Mouse (Mus musculus) liver, embryonic 14.5 days (tissue): ENCODE measurements around the gene Zfp61.

Experiments used
- CTCF ChIP-seq: IDR thresholded peaks from 2 replicates; pipeline ENCODE4 v1.5.1; 2016; ENCODE audit warnings: antibody characterized with exemption, low read depth, control low read depth
- EP300 ChIP-seq: IDR thresholded peaks from 2 replicates; pipeline ENCODE4 v1.6.1; 2016; ENCODE audit warnings: antibody characterized with exemption, low read depth

DNA sequence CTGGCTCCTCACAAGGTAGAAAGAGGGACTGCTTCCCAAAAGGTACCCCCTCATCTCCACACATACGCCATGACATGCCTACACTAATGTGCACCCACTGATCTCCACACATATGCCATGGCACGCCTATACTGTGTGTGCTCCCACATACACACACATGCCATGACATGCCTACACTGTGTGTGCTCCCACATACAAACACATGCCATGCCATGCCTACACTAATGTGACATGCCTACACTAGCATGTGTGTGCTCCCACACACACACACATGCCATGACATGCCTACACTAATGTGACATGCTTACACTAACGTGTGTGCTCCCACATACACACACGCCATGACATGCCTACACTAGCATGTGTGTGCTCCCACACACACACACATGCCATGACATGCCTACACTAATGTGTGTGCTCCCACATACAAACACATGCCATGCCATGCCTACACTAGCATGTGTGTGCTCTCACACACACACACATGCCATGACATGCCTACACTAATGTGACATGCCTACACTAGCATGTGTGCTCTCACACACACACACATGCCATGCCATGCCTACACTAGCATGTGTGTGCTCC is 10.8 kb downstream of the Zfp61 start:
- TF ChIP-seq EP300 (no peak), CTCF (no peak)
